Mouse (Mus musculus): Measurements from ENCODE around the gene Pex14.
"Not testable (repeated sequence)": the region's sequence is repeated elsewhere in the genome, so short reads cannot be mapped to it uniquely, and the experiment has no call there.

Pex14 gene

DNA sequence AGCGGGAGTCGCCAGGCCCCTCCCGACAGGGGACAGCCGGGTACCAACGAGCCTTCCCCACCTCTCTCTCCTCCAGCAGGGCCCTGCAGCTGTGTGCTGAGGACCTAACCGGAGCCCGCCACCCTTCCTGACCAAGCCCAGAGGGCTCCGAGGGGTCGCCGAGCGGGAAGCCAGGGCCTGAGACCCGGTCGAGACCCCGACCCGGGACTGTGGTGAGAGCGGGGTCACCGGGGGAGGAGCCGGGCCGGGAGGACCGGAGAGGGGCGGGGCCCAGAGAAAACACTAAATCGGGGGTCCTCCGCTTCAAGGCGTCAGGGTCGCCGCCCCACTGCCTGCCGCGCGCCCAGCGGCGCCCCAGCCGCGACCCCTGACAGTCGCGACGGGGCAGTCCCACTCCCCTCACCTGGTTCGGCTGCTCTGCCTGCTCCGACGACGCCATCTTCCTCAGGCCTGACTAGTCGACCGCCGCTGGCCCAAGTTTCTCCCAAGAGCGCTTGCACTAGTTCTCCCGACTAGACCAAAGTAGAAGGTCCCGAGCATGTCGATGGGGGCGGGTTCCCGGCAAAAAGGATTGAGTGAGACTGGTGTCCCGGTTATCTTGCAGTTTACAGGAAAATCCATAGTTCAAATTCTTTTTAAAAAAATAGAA is at the start of gene Pex14:
TSS of gene Pex14 (minus strand) at position 508 of the 649 bp plus-strand sequence.
- peak; percentile 95 for DNase-seq (ENCODE audit: low spot score in 2 of 2)

DNA sequence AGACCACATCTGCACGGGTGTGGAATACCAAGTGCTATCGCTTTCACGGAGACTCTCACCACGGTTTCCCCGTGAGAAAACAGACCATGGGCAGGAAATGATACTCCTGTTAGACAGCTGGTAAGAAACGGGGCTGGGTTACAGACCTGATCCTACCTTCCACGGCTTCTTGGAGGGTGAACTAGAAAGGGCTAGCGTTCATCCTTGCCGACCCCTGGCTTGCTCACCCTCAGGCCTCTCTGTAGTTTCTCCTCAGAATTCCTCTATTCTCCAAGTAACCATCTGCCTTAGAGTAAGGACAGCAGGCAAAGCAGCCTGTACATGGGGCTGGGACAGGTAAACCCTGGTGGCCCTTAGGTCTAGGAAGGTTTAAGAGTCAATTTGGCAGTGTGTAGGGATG is 49.5 kb upstream of the Pex14 start:
- no peak for DNase-seq (ENCODE audit: low spot score in 2 of 2)

DNA sequence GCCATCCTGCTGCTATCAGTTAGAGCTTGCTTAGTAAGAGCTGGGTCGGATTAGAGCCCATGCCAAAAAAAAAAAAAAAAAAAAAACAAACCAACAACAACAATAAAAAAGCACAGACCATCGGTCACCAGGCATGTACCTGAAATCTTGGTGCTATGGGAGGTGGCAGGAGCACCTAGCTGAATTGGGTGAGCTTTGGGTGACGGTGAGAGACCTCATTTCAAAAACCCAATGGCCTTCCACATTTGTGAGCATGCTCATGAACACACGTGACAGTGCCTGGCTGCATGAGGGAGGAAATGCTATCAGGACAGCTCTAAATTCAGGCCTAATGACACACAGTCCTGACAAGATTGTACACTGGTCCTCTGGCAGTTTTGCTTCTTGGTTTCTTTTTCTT is 48.4 kb upstream of the Pex14 start:
- no peak for DNase-seq (ENCODE audit: low spot score in 2 of 2)

DNA sequence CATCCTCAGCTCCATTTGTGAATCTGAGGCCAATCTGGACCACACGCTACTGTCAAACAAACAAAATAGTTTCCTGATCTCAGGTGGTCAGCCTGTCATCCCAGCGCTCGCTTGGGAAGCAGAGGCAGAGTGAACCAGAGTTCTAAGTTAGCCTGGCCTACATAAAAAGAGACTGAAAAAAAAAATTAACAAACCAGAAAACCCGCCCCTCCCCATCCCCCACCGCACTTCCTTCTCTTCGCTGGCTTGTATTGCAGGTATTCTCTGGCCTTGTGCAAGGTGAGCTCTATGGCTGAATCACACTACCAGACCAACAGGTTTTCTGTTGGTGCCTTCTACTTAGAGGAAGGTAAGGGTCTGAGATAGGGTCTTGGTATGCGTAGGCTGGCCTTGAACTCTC is 47.9 kb upstream of the Pex14 start:
- DNase-seq (ENCODE audit: low spot score in 2 of 2) = no peak

DNA sequence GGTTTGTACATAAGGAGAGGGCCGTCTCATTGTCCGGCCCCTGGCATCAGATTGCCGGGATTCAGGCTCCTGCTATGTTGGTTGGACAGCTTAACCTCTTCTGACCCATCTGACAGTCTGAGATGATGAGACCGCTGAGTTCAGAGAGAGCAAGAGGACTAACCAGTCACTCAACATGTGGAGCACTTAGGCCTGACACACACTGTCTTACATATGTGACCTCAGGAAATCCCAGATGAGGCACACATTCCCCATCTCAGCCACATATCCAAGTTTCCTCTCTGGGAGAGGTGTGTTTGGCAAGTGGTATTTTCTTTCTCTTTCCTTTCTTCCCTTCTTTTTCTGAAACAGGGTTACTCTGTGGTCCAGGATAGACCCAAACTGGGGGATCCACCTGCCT is 45.5 kb upstream of the Pex14 start:
- DNase-seq (ENCODE audit: low spot score in 2 of 2) = no peak

DNA sequence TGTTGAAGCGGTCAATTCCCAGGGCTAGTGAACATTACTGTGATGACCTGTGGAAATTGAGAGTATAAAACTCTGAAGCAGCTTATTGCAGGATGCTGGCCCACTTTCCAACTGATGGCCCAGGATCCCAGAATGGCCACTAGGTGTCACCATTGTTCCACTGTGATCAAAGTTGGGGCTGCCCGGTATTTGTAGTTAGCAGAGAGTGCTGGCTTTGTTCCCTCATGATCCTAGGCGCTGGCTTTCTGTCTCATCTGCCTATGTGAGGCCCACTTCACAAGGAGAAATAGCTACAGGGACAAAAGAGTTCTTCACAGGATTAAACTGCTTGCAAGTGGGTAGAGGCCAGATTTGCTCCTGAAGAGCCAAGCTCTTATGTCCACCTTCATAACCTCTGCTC is 44.8 kb upstream of the Pex14 start:
- DNase-seq (ENCODE audit: low spot score in 2 of 2) = peak; percentile 87 to 89

DNA sequence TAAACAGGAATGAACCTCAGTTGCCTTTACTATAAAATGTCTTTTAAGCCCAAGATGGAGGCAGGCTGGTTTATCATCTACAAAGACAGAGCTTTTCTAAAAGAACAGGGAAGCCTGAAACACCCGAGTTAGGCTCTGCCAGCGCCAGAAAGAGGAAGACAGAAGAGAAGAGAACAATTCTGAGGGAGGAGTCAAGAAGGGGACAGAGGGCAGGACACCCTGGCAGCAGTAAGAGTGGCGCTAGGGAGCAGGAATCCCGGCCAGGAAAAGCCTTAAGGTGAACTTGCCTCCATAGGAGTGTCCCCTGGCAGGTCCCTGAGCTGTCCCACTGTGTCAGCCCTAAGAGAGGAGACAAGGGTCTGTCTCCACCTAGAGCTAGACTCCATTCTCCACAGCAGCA is 43.9 kb upstream of the Pex14 start:
- DNase-seq (ENCODE audit: low spot score in 2 of 2) = no peak

DNA sequence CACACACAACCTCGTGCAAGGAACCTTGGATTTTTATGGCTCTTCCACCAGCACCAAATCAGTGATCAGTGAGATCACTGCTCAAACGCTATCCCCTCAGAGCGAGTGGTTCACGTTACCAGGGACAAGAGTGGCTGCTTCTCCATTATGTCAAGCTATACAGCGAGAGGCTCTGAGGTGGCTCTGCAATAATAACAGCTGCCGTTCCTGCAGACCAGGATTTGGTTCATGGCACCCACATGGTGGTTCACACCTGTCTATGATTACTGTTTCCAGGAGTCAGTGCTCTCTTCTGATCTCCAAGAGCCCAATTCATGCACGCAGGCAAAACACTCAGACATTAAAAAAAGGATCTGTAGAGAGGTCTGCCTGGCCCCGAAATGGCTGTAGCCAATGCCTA is 38.8 kb upstream of the Pex14 start:
- DNase-seq (ENCODE audit: low spot score in 2 of 2) = no peak

DNA sequence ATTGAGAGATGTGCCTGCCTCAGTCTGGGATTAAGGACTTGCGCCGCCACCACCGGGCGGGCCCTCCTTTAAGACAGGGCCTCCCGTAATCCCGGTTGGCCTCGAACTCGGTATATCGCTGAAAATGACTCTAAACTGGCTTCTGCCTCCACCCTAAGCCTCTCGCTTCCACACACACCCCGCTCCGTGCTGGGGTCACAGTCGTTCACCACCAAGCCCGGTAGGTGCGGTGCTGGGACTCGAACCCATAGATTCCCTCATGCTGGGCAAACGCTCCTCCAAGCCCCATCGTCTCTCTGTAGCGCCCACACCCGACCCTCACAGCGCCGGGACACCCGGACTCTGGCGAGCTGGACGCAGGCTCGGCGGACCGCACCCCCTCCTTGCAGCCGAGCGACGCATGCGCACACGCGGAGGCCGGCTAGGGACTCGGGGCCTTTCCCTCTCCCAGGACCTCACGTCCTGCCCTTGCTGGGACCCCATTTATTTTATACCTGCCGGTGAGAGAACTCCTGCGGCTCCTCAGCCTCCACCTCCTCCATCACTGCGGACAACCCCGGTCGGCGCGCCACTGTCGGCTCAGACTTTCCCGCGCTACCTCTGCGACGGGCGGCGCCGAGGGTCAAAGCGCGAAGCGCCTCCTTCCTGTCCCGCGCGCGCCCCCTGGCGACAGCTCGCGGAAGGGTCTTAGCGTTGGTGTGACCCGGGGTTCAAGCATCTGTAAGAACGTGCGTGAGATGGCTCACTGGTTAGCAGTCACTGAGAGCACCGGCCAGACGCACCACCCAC is 37.5 kb upstream of the Pex14 start, which contains the start of gene Cenps:
TSS of gene Cenps (minus strand) at position 648 of the 789 bp plus-strand sequence.
- DNase-seq (ENCODE audit: low spot score in 2 of 2) = peak; percentile 90

DNA sequence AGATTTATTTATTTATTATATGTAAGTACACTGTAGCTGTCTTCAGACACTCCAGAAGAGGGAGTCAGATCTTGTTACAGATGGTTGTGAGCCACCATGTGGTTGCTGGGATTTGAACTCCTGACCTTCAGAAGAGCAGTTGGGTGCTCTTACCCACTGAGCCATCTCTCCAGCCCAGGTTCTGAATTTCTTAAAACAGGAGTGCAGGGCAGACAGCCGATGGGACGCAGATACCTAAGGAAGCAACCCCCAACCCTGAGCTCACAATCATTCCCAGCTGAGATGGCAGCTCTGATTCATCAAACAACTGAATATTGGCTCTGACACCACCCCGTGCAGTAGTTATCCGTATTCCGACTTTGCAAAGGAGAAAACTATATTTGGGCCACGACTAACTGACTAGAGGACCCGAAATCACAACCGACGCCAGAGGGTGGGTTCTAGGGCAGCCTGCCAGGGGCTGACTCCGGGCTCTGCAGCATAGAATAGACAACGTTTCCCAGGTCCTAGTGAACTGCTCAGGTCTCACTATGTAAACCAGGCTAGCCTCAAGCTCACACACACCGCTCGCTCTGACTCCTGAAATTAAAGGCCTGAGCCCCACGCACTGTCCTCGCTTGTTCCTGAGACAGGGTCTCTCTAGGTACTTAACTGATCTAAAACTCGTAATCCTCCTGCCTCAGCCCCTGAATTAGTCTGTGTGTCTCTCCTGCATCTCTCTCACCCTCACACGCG is 36.6 kb upstream of the Pex14 start:
- no peak for DNase-seq (ENCODE audit: low spot score in 2 of 2)

DNA sequence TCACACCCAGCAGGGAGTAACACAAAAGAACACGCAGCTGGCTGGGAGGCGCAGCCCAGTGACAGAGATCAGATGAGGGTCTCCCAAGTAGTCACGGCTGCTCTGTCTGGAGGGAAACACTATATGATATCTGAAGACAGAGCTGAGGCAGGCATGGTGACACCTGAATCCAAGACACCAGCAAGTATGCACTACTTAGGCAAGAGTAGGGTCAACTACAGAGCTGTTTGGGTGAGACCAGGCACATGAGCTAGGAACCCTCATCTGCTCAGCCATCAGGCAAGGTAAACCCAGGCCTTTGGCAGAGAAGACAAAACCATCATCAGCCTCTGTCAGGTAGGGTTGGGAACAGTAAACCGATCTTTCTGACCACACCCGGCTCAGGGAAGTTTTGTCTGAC is 33.7 kb upstream of the Pex14 start:
- no peak for DNase-seq (ENCODE audit: low spot score in 2 of 2)

DNA sequence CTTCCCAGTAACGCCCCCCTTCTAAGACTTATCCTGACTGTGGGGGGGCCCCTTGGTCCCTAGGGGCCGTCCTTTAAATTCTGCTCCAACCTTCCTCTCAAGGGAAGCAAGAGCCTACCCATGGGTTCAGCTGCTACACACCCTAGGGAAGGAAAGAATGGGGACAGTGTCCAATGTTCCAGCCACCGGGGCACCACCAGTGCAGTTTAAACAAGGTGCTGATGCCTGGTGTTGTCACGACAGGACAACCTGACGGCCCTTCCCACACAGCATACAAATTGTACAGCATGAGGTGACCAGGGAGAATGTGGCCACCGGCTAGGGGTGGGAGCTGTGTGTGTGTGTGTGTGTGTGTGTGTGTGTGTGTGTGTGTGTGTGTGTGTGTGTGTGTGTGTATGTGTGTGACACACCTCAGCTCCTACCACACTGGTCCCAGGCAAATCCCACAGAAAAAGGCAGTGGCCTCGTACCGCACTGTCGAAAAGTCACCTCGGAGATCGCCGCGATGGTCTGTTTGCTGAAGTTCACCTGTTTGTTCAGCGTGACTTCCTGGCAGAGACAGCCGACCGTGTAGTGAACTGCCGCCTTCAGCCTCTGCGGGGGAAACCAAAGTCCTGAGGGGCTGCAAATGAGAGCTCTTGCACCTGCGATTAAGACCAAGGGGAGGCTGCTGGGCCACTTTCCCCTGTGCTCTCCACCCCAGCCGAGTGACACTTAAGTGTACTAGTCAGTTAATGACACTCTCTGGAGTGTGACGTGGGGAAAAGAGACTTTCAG is 32.3 kb upstream of the Pex14 start:
- no peak for DNase-seq (ENCODE audit: low spot score in 2 of 2)

DNA sequence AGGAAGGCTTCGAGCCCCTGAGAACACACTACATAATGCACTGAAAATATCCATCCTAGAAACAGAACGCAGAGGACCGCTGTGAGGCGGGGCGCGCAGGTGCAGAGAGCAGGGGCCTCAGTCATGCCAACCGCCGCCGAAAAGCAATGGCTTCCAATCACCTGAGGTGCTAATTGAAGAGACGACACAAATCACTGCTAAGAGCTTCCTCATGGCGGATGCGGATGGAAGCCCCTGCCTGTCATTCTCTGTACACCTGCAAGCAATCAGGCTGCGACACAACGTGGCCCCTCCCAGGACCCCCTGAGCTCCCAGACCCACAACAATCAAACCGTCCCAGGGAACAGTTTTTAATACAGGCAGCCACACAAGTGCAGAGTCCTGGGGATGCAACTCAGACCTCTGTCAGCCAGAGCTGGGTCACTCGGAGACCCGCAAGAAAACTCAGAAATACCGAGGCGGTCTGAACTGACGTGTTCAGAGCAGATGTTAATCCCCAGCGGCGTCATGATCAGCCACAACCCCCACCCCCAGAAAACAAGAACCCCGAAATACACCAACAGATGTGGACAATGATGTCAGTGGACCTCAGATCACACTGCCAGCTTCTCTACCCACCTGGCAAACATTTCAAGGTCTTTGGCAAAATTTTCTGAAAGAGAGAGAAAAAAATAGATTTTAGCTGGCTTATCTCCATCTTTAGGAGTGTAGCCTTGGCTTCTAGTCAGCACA is 31.5 kb upstream of the Pex14 start:
- no peak for DNase-seq (ENCODE audit: low spot score in 2 of 2)

DNA sequence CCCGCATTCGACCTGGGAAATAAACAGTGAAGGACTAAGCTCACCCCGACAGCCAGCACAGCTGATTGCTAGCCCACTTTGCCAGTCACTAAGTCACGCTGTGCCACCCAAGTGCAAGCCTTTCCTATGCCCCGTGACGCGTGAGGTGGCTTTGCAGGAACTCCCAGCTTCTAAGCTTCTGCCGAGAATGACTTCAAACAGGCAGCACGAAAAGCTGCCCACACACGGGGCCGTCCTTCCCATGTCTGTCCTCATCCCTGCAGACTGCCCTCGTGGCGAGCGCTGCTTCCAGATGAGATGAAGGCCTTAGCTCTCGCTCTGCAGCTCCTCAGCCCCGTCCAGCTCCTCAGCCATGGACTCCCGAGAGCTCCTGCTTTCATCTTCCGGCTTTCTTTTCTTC is 28.8 kb upstream of the Pex14 start:
- peak; percentile 25 to 31 for DNase-seq (ENCODE audit: low spot score in 2 of 2)

DNA sequence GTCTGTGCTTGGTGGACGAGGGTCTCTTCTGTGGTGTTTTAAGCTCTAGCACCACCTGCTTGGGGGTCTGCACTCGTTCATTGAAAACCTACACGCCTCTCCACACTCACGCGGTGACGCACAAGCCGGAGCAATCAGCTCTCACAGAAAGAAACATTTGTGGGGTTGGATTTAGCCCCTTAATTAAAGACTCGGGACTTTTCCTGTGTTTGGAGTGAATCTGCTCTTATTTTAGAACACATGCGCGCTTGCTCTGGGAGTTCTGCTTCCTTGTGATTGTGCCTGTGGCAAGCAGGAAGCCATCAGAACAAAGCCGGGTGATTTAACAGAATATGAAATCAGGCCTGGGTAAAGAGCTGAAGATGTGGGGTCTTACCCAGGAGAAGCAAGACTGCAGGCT is 27.0 kb upstream of the Pex14 start, which contains the start of gene Cort:
TSS of gene Cort (minus strand) at position 101 of the 400 bp plus-strand sequence.
- DNase-seq (ENCODE audit: low spot score in 2 of 2) = no peak

DNA sequence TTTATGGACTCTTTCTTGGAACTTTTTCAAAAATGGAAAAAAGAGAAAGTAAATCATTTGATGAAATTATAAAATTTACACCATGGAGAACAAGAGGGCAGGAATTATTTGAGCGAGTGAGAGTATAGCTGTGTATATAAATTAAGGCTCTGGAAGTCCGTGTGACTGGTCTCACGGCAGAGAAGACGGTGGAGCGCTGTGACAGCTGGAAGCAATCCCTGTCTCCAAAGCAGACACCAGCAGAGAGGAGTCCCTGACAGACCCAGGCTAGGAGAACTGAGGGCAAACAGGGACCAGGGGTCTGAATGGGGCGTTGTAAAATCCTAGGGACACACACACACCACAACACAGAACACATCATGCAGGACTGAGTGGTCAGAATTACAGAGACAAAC is 26.4 kb upstream of the Pex14 start:
- no peak for DNase-seq (ENCODE audit: low spot score in 2 of 2)

DNA sequence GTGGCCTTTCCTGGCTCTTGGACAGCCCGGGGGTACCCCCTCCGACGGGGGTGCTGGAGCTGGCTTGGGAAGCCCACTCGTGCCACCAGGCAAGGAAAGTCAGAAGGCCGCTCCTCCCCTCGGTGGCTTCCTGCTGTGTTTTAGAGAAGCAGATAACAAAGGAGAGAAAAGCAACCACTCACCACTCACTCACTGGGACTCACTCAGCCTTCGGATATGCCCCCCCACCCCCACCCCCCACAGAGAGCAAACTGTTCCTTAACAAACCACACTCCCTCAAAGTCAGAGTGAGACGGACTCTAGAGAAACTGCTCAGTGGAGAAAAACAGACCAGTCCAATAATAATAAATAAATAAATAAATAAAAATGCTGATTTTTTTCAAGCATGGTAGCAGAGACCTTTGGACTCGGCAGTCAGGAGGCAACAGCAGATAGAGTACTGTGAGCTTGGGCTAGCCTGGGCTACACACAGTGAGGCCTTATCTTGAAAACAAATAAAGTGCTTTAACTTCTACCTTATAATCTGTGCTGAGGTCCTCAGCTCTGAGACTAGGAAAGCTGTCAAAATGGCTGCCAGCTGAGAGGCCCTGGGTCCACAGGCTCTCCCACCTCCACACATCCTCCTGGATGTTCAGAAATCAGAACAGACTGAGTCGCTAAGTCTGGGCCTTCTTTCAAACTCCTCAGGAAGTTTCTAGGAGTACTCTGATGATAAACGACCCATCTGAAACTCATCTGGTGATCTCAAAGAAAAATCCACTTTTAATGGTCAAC is 25.9 kb upstream of the Pex14 start:
- DNase-seq (ENCODE audit: low spot score in 2 of 2) = no peak

DNA sequence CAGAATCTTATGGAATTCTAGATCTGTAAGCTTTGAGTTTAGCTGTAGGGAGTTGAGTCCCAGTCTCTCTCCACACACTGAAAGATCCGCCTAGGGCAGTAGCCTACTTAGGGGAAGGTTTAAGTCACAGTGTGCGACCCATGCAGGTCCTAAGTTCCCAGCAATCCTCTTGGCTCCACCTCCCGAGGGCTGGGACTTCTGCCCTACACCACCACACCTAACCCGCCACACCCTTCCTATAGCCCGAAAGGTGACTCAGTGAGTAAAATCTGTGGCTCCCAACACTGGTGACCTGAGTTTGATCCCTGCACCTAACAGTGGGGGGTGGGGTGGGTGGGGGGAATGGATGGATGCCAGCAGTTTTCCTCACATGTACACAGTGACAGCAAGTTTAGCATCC is 23.8 kb upstream of the Pex14 start:
- no peak for DNase-seq (ENCODE audit: low spot score in 2 of 2)

DNA sequence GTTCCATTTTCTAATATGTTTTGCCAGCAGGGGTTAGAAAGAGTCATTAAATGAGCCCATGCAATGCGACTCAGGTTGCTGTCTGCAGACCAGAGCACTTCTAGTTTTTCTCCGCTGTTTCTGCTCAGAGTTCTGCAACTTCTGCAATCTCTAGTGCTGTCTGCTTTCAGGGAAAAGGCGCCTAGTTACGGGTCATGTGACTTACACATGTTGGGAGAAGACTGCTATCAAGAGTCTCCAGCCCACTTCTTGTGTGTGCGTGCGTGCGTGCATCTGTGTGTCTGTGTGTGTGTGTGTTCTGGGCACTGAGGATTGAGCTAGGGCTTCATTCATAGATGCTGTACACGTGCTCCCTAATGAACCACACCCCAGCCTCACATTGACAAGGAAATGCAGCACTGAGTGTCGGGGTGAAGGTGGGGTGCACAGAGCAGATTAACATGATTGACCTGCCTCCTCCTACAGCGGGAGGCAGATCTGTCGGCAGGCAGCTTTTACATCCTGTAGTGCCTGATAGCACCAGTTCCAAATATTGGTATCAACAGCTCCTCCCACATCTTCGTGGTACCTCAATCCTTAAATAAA is 20.4 kb upstream of the Pex14 start:
- not testable (repeated sequence) for DNase-seq (ENCODE audit: low spot score in 2 of 2)

Data from right cerebral cortex, adult 2 months (tissue).